Mouse (Mus musculus) limb, embryonic 12.5 days (tissue): ENCODE data around the gene Lyl1. TPM values are rescaled to one million over a fixed set of nuclear protein-coding genes. Genes with fewer than 3 reads are reported as not detected.
A peak's percentile ranks its signal among the peaks of the same experiment; 100 is the strongest.

ENCODE experiments used
- ATAC-seq: fragments of 200-750 bp; cut with Nextera tagmentation; 2 replicates; pipeline ENCODE4 v1.8.0; 2017; ENCODE audit warnings: low read depth, moderate TSS enrichment; ENCODE audit not compliant: insufficient number of reproducible peaks, insufficient read depth, low FRiP score, low TSS enrichment
- H3K27ac ChIP-seq: fragments of 300-500 bp; sonication (generic); 2 replicates; pipeline ENCODE4 v1.5.1; 2016; ENCODE audit warnings: mild to moderate bottlenecking, moderate library complexity
- H3K27me3 ChIP-seq: fragments of 300-500 bp; sonication (generic); 2 replicates; pipeline ENCODE4 v1.6.1; 2016; ENCODE audit warnings: mild to moderate bottlenecking, moderate library complexity
- H3K36me3 ChIP-seq: fragments of 300-500 bp; sonication (generic); 2 replicates; pipeline ENCODE4 v1.6.1; 2016; ENCODE audit warnings: mild to moderate bottlenecking, moderate library complexity
- H3K4me1 ChIP-seq: fragments of 300-500 bp; sonication (generic); replicated peaks from 2 replicates; pipeline ENCODE4 v1.6.1; 2016
- H3K4me2 ChIP-seq: fragments of 300-500 bp; sonication (generic); 2 replicates; pipeline ENCODE4 v1.6.1; 2016; ENCODE audit warnings: mild to moderate bottlenecking, moderate library complexity
- H3K4me3 ChIP-seq: fragments of 300-500 bp; sonication (generic); replicated peaks from 2 replicates; pipeline ENCODE4 v1.5.1; 2016; ENCODE audit warnings: mild to moderate bottlenecking
- H3K9ac ChIP-seq: fragments of 300-500 bp; sonication (generic); replicated peaks from 2 replicates; pipeline ENCODE4 v1.6.1; 2016; ENCODE audit warnings: mild to moderate bottlenecking, moderate library complexity
- H3K9me3 ChIP-seq: fragments of 300-500 bp; sonication (generic); 2 replicates; pipeline ENCODE4 v1.6.1; 2016; ENCODE audit warnings: mild to moderate bottlenecking, moderate library complexity
- WGBS: fragments of 180-500 bp; shearing (Covaris S2); methylation state at CpG from one replicate; pipeline ENCODE4 v1.1.7; 2016; 5-methylcytosine and 5-hydroxymethylcytosine counted together
- polyA plus RNA-seq: library from polyadenylated mRNA; unstranded; fragments of >200 nt; fragmentation: Nextera tagmentation; extraction: Ambion mirVana; gene quantifications from 2 replicates; pipeline ENCODE4 v1.2.1, GENCODE M21; 2016

Gene Lyl1
- polyA plus RNA-seq, 1 experiment from 2014 or later: 3.7 TPM

GRCm38 (mm10) chr8:84704867-84705831 lies 3.9 kb downstream of the Lyl1 start:
- 2% methylated on average over 61 of the region's 61 CpGs for WGBS
- ATAC-seq: no peak
- H3K4me3 ChIP-seq: peak overlapping the region; percentile 27
- peaks cover 15% of the 10 kb centered on the region for H3K36me3 ChIP-seq
- no peaks in the 10 kb centered on the region for H3K9me3 ChIP-seq
- H3K27ac ChIP-seq: no peak overlapping the region
- H3K4me1 ChIP-seq: peaks cover 80% of the 10 kb centered on the region
- peaks cover 77% of the 10 kb centered on the region for H3K27me3 ChIP-seq
- H3K4me2 ChIP-seq: peak overlapping the region; percentile 49
- no peak overlapping the region for H3K9ac ChIP-seq

DNA sequence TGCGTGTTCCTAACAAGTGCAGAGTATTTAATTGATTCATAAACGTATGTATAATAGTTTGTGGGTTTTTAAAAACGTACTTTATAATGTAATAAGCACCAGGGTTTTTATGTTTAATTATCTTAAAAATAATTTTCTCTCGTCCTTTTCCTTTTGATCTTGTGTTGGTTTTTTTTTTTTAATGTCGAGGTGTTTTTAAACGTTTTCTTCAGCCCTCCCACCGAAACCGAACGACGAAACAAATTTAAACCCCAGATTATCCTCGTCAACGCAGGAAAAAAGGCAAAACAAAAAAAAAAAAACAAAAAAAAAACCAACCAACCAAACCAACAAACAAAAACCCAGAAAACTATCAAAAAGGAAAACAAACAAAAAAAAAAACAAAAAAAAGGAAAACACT lies 4.7 kb downstream of the Lyl1 start:
- Histone ChIP-seq H3K9ac (no peak overlapping the region), H3K4me3 (peak overlapping the region; percentile 27), H3K27ac (no peak overlapping the region), H3K27me3 (peaks cover 76% of the 10 kb centered on the region), H3K4me2 (peak overlapping the region; percentile 49), H3K4me1 (peaks cover 82% of the 10 kb centered on the region), H3K9me3 (no peaks in the 10 kb centered on the region), H3K36me3 (peaks cover 16% of the 10 kb centered on the region; the same call in 1 of the 2 replicates)
- 2% methylated on average over 12 of the region's 12 CpGs for WGBS
- no peak for ATAC-seq

DNA sequence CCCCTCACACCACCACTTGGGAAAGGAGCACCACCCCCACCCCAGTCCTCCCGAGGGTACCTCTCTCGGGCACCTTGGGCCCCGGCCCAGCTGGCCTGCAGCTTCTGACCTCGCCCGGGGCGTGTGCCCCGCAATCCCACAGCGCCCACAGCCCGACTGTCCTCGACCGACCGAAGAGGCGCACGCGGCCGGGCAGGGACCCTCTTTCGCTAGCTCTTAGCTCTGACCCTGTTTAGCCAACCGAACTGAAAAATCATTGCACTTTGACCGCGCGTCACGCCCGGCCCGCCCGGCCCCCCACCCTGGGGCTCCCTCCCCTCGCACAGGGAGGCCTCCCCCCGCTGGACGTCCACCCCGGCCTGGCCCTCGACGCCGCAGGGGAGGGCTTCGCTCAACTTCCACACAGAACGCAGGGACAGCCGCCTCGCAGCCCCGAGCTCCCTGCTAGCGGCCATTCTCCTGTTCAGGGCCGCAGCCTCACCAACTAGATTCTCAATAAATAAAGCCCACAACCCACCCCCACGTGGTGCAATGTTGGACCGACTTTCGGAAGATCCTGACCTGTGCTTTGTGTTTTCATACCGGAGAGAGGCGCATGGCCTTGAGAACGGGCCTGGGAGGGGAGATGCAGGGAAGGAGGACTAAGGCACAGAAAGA lies 5.5 kb downstream of the Lyl1 start:
- Histone ChIP-seq H3K27me3 (peaks cover 69% of the 10 kb centered on the region), H3K4me2 (peak overlapping the region; percentile 49), H3K27ac (peak overlapping the region; percentile 56; the same call in 1 of the 2 replicates), H3K36me3 (peaks cover 20% of the 10 kb centered on the region; the same call in 1 of the 2 replicates), H3K9ac (peak overlapping the region; percentile 55), H3K9me3 (no peaks in the 10 kb centered on the region), H3K4me3 (peak overlapping the region; percentile 26), H3K4me1 (peaks cover 82% of the 10 kb centered on the region)
- whole genome bisulfite sequencing: 3% methylated on average over 45 of the region's 45 CpGs
- ATAC-seq: no peak

- H3K4me2 ChIP-seq: peak overlapping the region; percentile 49
- H3K4me3 ChIP-seq: peak overlapping the region; percentile 26; the same call in 1 of the 2 replicates
- H3K9ac ChIP-seq: peak overlapping the region; percentile 23; the same call in 1 of the 2 replicates
- no peak for ATAC-seq
- H3K9me3 ChIP-seq: no peaks in the 10 kb centered on the region
- H3K4me1 ChIP-seq: peaks cover 82% of the 10 kb centered on the region
- peaks cover 20% of the 10 kb centered on the region; the same call in 1 of the 2 replicates for H3K36me3 ChIP-seq
- peaks cover 62% of the 10 kb centered on the region for H3K27me3 ChIP-seq
- WGBS: 3% methylated on average over 22 of the region's 22 CpGs
- H3K27ac ChIP-seq: peak overlapping the region; percentile 56; the same call in 1 of the 2 replicates
Measured at GRCm38 (mm10) chr8:84707267-84707883, 6.1 kb downstream of the Lyl1 start.

- peaks cover 88% of the 10 kb centered on the region for H3K4me1 ChIP-seq
- no peaks in the 10 kb centered on the region for H3K9me3 ChIP-seq
- H3K4me2 ChIP-seq: peak overlapping the region; percentile 49
- WGBS: 9% methylated on average over 15 of the region's 15 CpGs
- ATAC-seq: no peak
- 0 out of 2 replicates have a peak overlapping the region, but pooled peaks have one; percentile 26 for H3K4me3 ChIP-seq
- H3K9ac ChIP-seq: peak overlapping the region; percentile 23; the same call in 1 of the 2 replicates
- peaks cover 55% of the 10 kb centered on the region for H3K27me3 ChIP-seq
- H3K36me3 ChIP-seq: peaks cover 20% of the 10 kb centered on the region; the same call in 1 of the 2 replicates
- H3K27ac ChIP-seq: peak overlapping the region; percentile 53; the same call in 1 of the 2 replicates
Measured at GRCm38 (mm10) chr8:84708071-84708541, 6.8 kb downstream of the Lyl1 start.

DNA sequence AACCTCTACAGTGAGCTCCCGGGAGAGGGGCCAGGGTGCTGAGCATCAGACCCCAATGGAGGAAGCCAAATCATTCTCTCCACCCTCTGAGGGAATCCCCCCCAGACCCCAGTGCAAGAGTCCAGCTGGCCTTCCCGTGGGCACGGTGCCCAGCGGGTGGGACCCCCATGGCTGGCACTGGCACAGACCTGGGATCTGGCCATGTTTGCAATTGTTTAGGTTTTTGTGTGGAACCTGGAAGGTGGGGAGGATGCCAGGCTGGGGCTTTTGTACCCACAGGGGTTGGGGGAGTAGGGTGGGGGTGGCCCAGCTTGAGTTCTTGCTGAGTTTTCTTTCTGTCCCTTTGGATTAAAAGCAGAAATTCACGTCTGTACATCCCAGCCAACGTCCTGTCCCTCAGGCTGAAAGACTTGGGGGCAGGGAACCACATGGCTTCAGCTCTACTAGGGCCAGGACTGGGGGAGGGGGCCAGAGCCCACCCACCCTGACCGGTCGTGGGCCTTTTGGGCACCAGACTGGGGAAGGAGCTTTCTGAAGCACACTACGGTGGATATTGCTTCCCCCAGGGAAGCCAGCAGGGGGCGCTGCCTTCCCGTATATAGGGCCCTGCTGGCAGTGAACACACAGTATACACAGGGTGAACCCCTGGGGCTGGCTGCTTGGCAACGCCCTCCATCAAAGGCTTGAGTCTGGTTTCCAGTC lies 7.7 kb downstream of the Lyl1 start:
- H3K27me3 ChIP-seq: peaks cover 47% of the 10 kb centered on the region

GRCm38 (mm10) chr8:84709931-84710330 lies 8.7 kb downstream of the Lyl1 start:
- no peaks in the 10 kb centered on the region for H3K9me3 ChIP-seq
- H3K27me3 ChIP-seq: peaks cover 46% of the 10 kb centered on the region
- no peak overlapping the region for H3K4me2 ChIP-seq
- H3K9ac ChIP-seq: no peak overlapping the region
- no peak overlapping the region for H3K4me3 ChIP-seq
- peaks cover 93% of the 10 kb centered on the region for H3K4me1 ChIP-seq
- peaks cover 34% of the 10 kb centered on the region for H3K36me3 ChIP-seq
- no peak for ATAC-seq
- H3K27ac ChIP-seq: peak overlapping the region; percentile 66
- 100% methylated on average over 1 of the region's 1 CpGs for WGBS

More for the DNA sequence above, 7.7 kb downstream of the Lyl1 start:
- Histone ChIP-seq H3K27ac (no peak overlapping the region), H3K4me2 (no peak overlapping the region), H3K36me3 (peaks cover 24% of the 10 kb centered on the region), H3K4me3 (no peak overlapping the region), H3K4me1 (peaks cover 93% of the 10 kb centered on the region), H3K9me3 (no peaks in the 10 kb centered on the region), H3K9ac (no peak overlapping the region)
- ATAC-seq: peak; percentile 33; the same call in 1 of the 2 replicates
- 17% methylated on average over 12 of the region's 12 CpGs for WGBS

DNA sequence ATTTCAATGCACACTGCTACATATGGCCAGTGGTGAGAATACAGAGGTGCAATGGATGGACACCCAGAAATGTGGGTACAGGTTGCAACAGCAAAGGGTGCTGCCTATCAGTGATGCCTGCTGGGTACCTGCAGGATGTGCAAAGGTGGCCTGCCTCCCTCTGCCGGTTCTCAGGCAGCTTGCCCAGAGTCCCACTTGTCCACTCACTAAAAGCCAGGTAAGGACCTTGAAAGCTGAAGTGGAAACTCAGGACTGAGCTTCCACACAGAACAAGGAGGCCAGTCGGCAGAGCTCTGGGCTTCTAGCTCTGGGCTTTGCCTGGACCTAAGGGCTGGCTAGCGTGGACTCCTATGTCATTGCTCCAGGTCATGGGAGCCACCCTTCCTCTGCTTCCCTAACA lies 10.1 kb downstream of the Lyl1 start:
- ATAC-seq: no peak
- no peak overlapping the region for H3K4me3 ChIP-seq
- H3K9ac ChIP-seq: 0 out of 2 replicates have a peak overlapping the region, but pooled peaks have one; percentile 28
- WGBS: 53% methylated on average over 3 of the region's 3 CpGs
- peak overlapping the region; percentile 97 for H3K27ac ChIP-seq
- H3K9me3 ChIP-seq: no peaks in the 10 kb centered on the region
- H3K36me3 ChIP-seq: peaks cover 38% of the 10 kb centered on the region
- peaks cover 44% of the 10 kb centered on the region for H3K27me3 ChIP-seq
- H3K4me2 ChIP-seq: no peak overlapping the region
- H3K4me1 ChIP-seq: peaks cover 93% of the 10 kb centered on the region

DNA sequence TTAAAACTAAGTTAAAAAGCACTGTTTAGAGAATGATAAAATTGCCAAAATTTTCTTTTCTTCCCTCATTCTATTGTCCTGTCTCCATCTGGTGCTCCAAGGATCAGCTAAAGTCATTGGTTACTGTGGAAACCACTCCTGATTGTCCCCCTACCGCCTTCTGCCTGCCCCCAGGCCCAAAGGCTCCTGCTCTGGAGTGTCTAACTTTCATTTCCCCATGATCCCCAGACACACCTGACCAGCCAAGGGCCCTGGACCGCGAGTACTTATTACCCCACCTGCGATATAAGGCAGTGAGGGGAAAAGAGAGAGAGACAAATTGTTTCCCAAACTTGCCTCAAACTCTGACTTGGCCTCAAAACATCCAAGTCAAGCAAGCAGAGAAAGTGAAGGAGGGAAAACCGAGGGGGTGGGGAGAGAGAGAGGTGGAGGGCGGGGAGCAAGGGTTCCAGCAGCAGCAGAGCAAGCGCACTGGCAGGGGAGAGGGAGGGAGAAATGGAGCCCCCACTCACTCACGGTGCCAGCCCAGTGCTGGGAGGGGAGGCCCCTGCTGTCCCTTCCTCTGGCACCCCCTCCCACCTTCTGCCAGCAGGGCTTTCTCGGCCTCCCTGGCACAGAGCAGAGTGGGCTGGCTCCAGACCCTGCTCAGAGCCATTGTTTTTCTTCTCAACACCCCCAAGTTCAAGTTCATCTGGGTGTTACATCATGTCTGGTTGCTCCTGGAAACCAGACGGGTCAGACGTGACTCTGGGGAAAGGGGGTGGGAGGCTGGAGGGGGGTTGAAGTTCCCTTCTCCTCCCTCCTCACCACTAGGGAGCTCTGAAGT lies 10.9 kb downstream of the Lyl1 start:
- Histone ChIP-seq H3K27ac (peak overlapping the region; percentile 97), H3K4me2 (peak overlapping the region; percentile 40), H3K4me3 (0 out of 2 replicates have a peak overlapping the region, but pooled peaks have one; percentile 10), H3K9ac (peak overlapping the region; percentile 28; the same call in 1 of the 2 replicates), H3K9me3 (no peaks in the 10 kb centered on the region), H3K36me3 (peaks cover 38% of the 10 kb centered on the region), H3K27me3 (peaks cover 35% of the 10 kb centered on the region), H3K4me1 (peaks cover 93% of the 10 kb centered on the region)
- peak; percentile 86 for ATAC-seq
- WGBS: 8% methylated on average over 11 of the region's 11 CpGs
